Mouse (Mus musculus) MEL (cell line): ENCODE measurements around the gene Nr2c1.

Source experiments
- CHD2 ChIP-seq: IDR thresholded peaks from 2 replicates; pipeline ENCODE4 v1.6.1; 2011; ENCODE audit warnings: low read length, improper control_type of control experiment
- CTCF ChIP-seq, 3 experiments: IDR thresholded peaks in 2 of 3; conservative IDR thresholded peaks in 1 of 3; 2 replicates each; pipeline ENCODE4 v1.5.1; 2011 to 2012; ENCODE audit warnings: low read length in 3 of 3, low read depth in 2 of 3, mild to moderate bottlenecking in 2 of 3, improper control_type of control experiment in 1 of 3, inconsistent platforms in 1 of 3, mixed read lengths in 1 of 3, moderate library complexity in 1 of 3; ENCODE audit not compliant: control insufficient read depth in 1 of 3, insufficient read depth in 1 of 3, poor library complexity in 1 of 3, severe bottlenecking in 1 of 3
- E2F4 ChIP-seq: IDR thresholded peaks from 2 replicates; pipeline ENCODE4 v1.6.1; 2011; ENCODE audit warnings: low read depth, low read length, improper control_type of control experiment, borderline replicate concordance
- EP300 ChIP-seq, 2 experiments: IDR thresholded peaks; 2 replicates each; pipeline ENCODE4 v1.6.1; 2011; ENCODE audit warnings: improper control_type of control experiment in 2 of 2, low read length in 2 of 2, low read depth in 1 of 2, mild to moderate bottlenecking in 1 of 2
- GATA1 ChIP-seq: IDR thresholded peaks from 2 replicates; pipeline ENCODE4 v1.6.1; 2011; ENCODE audit warnings: low read depth, low read length, improper control_type of control experiment
- SMC3 ChIP-seq: IDR thresholded peaks from 2 replicates; pipeline ENCODE4 v1.6.1; 2011; ENCODE audit warnings: low read depth, low read length, improper control_type of control experiment
- ZC3H11A ChIP-seq: IDR thresholded peaks from 2 replicates; pipeline ENCODE4 v1.6.1; 2012; ENCODE audit warnings: low read depth, mild to moderate bottlenecking, inconsistent platforms, low read length, improper control_type of control experiment

GRCm38 (mm10) chr10:94225026-94225750 lies 77.4 kb downstream of the Nr2c1 start:
- no peak for TF ChIP-seq E2F4
- TF ChIP-seq EP300 (IDR thresholded peaks at IDR 0.05; ENCODE audit: low read depth in 1 of 2, low read length in 2 of 2): no peak
- peak; percentile 17 to 60 (median 18); a peak in 3 of 6 replicates for TF ChIP-seq CTCF (IDR thresholded peaks at IDR 0.05 in 2 of 3, conservative IDR thresholded peaks at IDR 0.05 in 1 of 3; ENCODE audit: control insufficient read depth in 1 of 3, insufficient read depth in 1 of 3, low read depth in 2 of 3, low read length in 3 of 3, poor library complexity in 1 of 3, severe bottlenecking in 1 of 3)
- no peak for TF ChIP-seq CHD2
- peak; percentile 71 for TF ChIP-seq SMC3
- peak; percentile 21; the same call in 1 of the 2 replicates for TF ChIP-seq ZC3H11A
- TF ChIP-seq GATA1: no peak
